Mouse (Mus musculus): ENCODE results near the gene Srek1ip1. TPM values are rescaled to one million over a fixed set of nuclear protein-coding genes. Genes with fewer than 3 reads are reported as not detected.

The Srek1ip1 gene
- polyA plus RNA-seq, 1 experiment from 2014 or later, result 24.3 TPM

Other genes with a start within 250 kb of the Srek1ip1 start
- gene Cwc27, start 24.7 kb downstream of the Srek1ip1 start, polyA plus RNA-seq (2014; fragmentation: Nextera tagmentation; extraction: Ambion mirVana), result 32.8 and 34.0 TPM in 2 replicates
- gene Shisal2b, start 71.4 kb downstream of the Srek1ip1 start, polyA plus RNA-seq (2014; fragmentation: Nextera tagmentation; extraction: Ambion mirVana), result 0.35 and 0.47 TPM in 2 replicates